Mouse (Mus musculus): ENCODE measurements around the gene Gjb4.

DNA sequence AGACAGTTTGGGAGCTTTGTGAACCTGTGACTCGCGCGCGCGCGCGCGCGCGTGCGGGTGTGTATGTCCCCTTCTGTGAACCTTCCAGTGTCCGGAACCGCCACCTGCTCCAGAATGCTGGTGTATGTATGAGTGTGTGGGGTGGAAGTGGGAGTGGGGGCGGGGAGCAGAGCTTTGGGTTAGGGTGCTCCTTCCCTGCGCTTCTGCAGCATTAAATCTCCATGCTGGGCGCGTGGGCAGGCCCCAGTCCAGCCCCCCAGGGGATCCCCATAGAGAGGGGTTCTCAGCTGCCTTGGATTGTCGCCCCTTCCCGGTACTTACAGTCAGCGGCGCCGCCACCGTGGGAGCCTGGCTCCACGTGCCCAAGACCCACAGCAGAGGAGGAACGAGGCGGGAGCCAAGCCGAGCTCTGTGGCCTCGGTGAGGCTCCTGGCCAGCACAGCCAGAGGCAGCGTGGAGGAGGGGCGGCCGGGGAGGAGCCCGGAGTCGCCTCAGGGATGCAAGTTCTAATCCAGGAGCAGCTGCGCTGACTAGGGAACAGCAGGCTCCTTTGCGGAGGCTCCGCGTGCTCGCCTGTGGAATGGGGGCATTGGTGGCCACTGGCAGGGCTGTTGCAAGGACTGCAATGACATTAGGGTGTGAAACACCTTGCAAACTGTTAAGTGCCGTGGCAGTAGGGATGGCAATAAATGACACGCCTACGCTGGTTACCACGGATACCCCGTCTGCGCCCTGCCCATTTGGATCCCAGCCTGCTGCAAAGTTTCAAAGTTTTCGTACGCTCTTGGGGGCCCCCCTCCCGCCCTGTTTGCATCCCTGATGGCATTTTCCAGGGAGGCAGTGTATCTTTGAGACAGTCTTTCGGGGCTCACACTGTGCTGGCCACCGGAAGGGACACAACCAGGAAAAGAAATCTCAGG, 23.4 kb downstream of the Gjb4 start, which contains the start of gene Gjb3:
- TF ChIP-seq POLR2A (IDR thresholded peaks at IDR 0.05; ENCODE audit: low read depth, low read length) (no peak), CTCF (IDR thresholded peaks at IDR 0.05; ENCODE audit: extremely low read depth, insufficient read length, insufficient replicate concordance, low read depth, low read length) (no peak)

All from small intestine, adult 2 months (tissue).